Mouse (Mus musculus) midbrain, embryonic 16.5 days (tissue): ENCODE measurements around the gene Dscaml1. TPM values are rescaled to one million over a fixed set of nuclear protein-coding genes. Genes with fewer than 3 reads are reported as not detected.
A peak's percentile ranks its signal among the peaks of the same experiment; 100 is the strongest.

ENCODE experiments used
- ATAC-seq: fragments of 200-750 bp; cut with Nextera tagmentation; 2 replicates; pipeline ENCODE4 v1.8.0; 2017; ENCODE audit warnings: moderate TSS enrichment
- H3K27ac ChIP-seq: fragments of 300-500 bp; sonication (generic); 2 replicates; pipeline ENCODE4 v1.5.1; 2014; ENCODE audit warnings: mild to moderate bottlenecking, low read length, mixed read lengths
- H3K27me3 ChIP-seq: fragments of 300-500 bp; sonication (generic); 2 replicates; pipeline ENCODE4 v1.6.1; 2014; ENCODE audit warnings: low read depth, low read length, mixed read lengths; ENCODE audit not compliant: control insufficient read depth, insufficient read depth
- H3K36me3 ChIP-seq: fragments of 300-500 bp; sonication (generic); 2 replicates; pipeline ENCODE4 v1.6.1; 2014; ENCODE audit warnings: mild to moderate bottlenecking, low read length, moderate library complexity, mixed read lengths; ENCODE audit not compliant: control insufficient read depth, insufficient read depth
- H3K4me1 ChIP-seq: fragments of 300-500 bp; sonication (generic); 2 replicates; pipeline ENCODE4 v1.6.1; 2014; ENCODE audit warnings: mild to moderate bottlenecking, low read length, mixed read lengths; ENCODE audit not compliant: control insufficient read depth, insufficient read depth
- H3K4me2 ChIP-seq: fragments of 300-500 bp; sonication (generic); 2 replicates; pipeline ENCODE4 v1.6.1; 2014; ENCODE audit warnings: mild to moderate bottlenecking, low read length, mixed read lengths
- H3K4me3 ChIP-seq: fragments of 300-500 bp; sonication (generic); 2 replicates; pipeline ENCODE4 v1.5.1; 2014; ENCODE audit warnings: low read depth, mild to moderate bottlenecking, low read length, moderate library complexity, mixed read lengths
- H3K9ac ChIP-seq: fragments of 300-500 bp; sonication (generic); 2 replicates; pipeline ENCODE4 v1.6.1; 2014; ENCODE audit warnings: low read depth, low read length, mixed read lengths
- H3K9me3 ChIP-seq: fragments of 300-500 bp; sonication (generic); replicated peaks from 2 replicates; pipeline ENCODE4 v1.6.1; 2014; ENCODE audit warnings: mild to moderate bottlenecking, low read length, mixed read lengths; ENCODE audit not compliant: control insufficient read depth, poor library complexity, severe bottlenecking
- WGBS: fragments of 180-500 bp; shearing (Covaris S2); extraction: QIAGEN DNeasy Blood & Tissue Kit; methylation state at CpG from one replicate; pipeline ENCODE4 v1.1.7; 2014; 5-methylcytosine and 5-hydroxymethylcytosine counted together
- polyA plus RNA-seq: library from polyadenylated mRNA; unstranded; fragments of >200 nt; fragmentation: Nextera tagmentation; extraction: Ambion mirVana; gene quantifications from 2 replicates; pipeline ENCODE4 v1.2.1, GENCODE M21; 2015

Gene Dscaml1
- polyA plus RNA-seq, 1 experiment from 2014 or later = 20.6 TPM

- H3K4me1 ChIP-seq = peaks cover 37% of the 10 kb centered on the region
- peak; percentile 23; the same call in 1 of the 2 replicates for ATAC-seq
- peak overlapping the region; percentile 90 for H3K27ac ChIP-seq
- peak overlapping the region; percentile 77 for H3K4me3 ChIP-seq
- no peaks in the 10 kb centered on the region for H3K9me3 ChIP-seq
- peak overlapping the region; percentile 90 for H3K4me2 ChIP-seq
- no peaks in the 10 kb centered on the region for H3K36me3 ChIP-seq
- WGBS = 33% methylated on average over 12 of the region's 12 CpGs
- peak overlapping the region; percentile 87 for H3K9ac ChIP-seq
- H3K27me3 ChIP-seq = peaks cover 4% of the 10 kb centered on the region; the same call in 1 of the 2 replicates
These were observed 6.2 kb downstream of the Dscaml1 start for GRCm38 (mm10) chr9:45432639-45433038.

GRCm38 (mm10) chr9:45433119-45433518, 6.7 kb downstream of the Dscaml1 start:
- peak overlapping the region; percentile 90 for H3K27ac ChIP-seq
- peak overlapping the region; percentile 77 for H3K4me3 ChIP-seq
- peak overlapping the region; percentile 90 for H3K4me2 ChIP-seq
- ATAC-seq = no peak
- H3K4me1 ChIP-seq = peaks cover 37% of the 10 kb centered on the region
- peak overlapping the region; percentile 56 for H3K9ac ChIP-seq
- 41% methylated on average over 9 of the region's 9 CpGs for WGBS
- no peaks in the 10 kb centered on the region for H3K36me3 ChIP-seq
- no peaks in the 10 kb centered on the region for H3K9me3 ChIP-seq
- 0 out of 2 replicates have a peak, but pooled peaks cover 4% of the 10 kb centered on the region for H3K27me3 ChIP-seq

DNA sequence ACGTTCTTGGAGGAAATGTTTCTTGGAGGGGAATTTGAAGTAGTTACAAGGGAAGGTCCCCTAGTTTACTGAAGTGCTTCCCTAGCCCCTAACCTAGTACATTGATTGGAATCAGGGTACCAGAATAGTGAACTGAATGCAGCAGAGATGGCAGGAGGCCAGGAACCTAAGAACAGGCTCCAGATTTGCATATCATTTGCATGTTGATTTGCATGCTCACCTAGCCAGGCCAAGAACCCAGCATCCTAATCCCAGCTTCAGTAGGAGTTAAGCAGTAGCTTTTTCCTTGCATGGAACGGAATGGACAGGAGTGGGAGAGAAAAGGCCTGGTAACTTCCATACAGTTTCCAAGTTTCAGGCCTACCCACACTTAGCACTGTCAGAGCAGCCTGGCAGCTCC, 7.7 kb downstream of the Dscaml1 start:
- H3K27me3 ChIP-seq = 0 out of 2 replicates have a peak, but pooled peaks cover 3% of the 10 kb centered on the region
- H3K9me3 ChIP-seq = no peaks in the 10 kb centered on the region
- no peaks in the 10 kb centered on the region for H3K36me3 ChIP-seq
- ATAC-seq = no peak
- WGBS = 56% methylated on average over 2 of the region's 2 CpGs
- peak overlapping the region; percentile 90 for H3K27ac ChIP-seq
- peak overlapping the region; percentile 90 for H3K4me2 ChIP-seq
- H3K9ac ChIP-seq = peak overlapping the region; percentile 56; the same call in 1 of the 2 replicates
- H3K4me3 ChIP-seq = no peak overlapping the region
- H3K4me1 ChIP-seq = peaks cover 39% of the 10 kb centered on the region

- peaks cover 37% of the 10 kb centered on the region for H3K4me1 ChIP-seq
These were observed 12.6 kb downstream of the Dscaml1 start for GRCm38 (mm10) chr9:45439025-45439424.

DNA sequence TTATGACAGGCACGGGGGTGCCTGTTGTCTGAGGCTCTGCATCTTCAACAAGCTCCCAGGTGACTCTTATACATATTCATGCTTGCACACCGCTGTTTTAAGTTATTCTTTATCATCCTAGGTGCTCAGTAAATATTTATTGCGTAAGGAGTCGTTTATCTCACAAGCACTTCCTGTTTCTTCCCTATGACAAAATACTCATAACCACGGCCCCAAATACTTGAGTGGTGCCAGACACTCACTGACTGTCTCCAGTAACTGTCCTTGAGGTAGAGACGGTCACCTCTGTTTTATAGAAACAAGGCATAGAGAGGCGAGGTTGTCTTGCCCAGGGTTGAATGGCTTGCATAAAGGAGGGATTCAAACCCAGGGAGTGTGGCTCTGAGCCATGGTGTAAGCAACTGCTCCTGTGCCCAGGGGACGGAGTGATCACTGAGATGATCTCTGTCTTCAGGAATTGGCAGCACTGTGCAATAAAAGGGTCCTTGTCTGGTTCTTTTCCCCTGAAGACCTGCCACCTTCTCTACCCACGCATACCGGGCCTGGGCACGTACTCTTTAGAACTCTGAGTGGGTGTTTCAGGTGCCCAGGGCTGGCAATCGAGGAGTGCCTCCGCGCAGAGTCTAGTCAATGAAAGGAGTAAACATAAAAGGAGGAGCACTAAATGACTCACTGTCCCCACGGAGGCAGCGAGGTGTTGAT, 13.8 kb downstream of the Dscaml1 start:
- no peak overlapping the region for H3K9ac ChIP-seq
- peaks cover 30% of the 10 kb centered on the region for H3K4me1 ChIP-seq
- no peaks in the 10 kb centered on the region for H3K27me3 ChIP-seq
- no peak for ATAC-seq
- H3K4me2 ChIP-seq = no peak overlapping the region
- 75% methylated on average over 16 of the region's 16 CpGs for WGBS
- H3K36me3 ChIP-seq = no peaks in the 10 kb centered on the region
- peak overlapping the region; percentile 29; the same call in 1 of the 2 replicates for H3K27ac ChIP-seq
- H3K9me3 ChIP-seq = no peaks in the 10 kb centered on the region
- H3K4me3 ChIP-seq = no peak overlapping the region

More at GRCm38 (mm10) chr9:45439025-45439424, 12.6 kb downstream of the Dscaml1 start:
- no peak for ATAC-seq
- no peaks in the 10 kb centered on the region for H3K36me3 ChIP-seq
- 0 out of 2 replicates have a peak overlapping the region, but pooled peaks have one; percentile 7 for H3K27ac ChIP-seq
- H3K9ac ChIP-seq = no peak overlapping the region
- no peak overlapping the region for H3K4me3 ChIP-seq
- H3K4me2 ChIP-seq = no peak overlapping the region
- 72% methylated on average over 4 of the region's 4 CpGs for WGBS
- H3K9me3 ChIP-seq = no peaks in the 10 kb centered on the region
- H3K27me3 ChIP-seq = no peaks in the 10 kb centered on the region

- Histone ChIP-seq H3K9ac (no peak overlapping the region), H3K4me3 (no peak overlapping the region), H3K36me3 (no peaks in the 10 kb centered on the region), H3K9me3 (no peaks in the 10 kb centered on the region), H3K27me3 (no peaks in the 10 kb centered on the region), H3K27ac (no peak overlapping the region), H3K4me2 (no peak overlapping the region), H3K4me1 (peaks cover 18% of the 10 kb centered on the region)
- no peak for ATAC-seq
- WGBS = 88% methylated on average over 5 of the region's 5 CpGs
These were observed 17.9 kb downstream of the Dscaml1 start for GRCm38 (mm10) chr9:45444251-45444798.

GRCm38 (mm10) chr9:45449658-45450057, 23.2 kb downstream of the Dscaml1 start:
- ATAC-seq = no peak
- Histone ChIP-seq H3K27ac (no peak overlapping the region), H3K4me1 (peaks cover 8% of the 10 kb centered on the region), H3K27me3 (no peaks in the 10 kb centered on the region), H3K4me2 (no peak overlapping the region), H3K9me3 (no peaks in the 10 kb centered on the region), H3K36me3 (0 out of 2 replicates have a peak, but pooled peaks cover 6% of the 10 kb centered on the region), H3K9ac (no peak overlapping the region), H3K4me3 (no peak overlapping the region)
- WGBS = 84% methylated on average over 4 of the region's 4 CpGs

DNA sequence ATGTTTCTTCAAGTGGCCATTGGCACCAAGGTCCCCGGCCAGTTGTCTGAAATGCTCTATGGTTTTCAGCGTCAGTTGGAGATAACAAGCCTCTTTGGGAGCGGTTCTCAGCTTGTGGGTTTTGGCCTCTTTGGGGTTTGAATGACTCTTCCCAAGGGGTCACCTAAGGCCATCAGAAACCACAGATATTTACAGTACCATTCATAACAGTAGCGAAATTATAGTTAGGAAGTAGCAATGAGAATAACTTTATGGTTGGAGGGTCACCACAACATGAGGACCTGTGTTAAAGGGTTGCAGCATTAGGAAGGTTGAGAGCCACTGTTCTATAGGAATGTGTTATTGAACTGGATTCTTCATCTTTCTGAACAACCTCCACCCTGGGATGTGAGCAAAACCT, 24.9 kb downstream of the Dscaml1 start:
- Histone ChIP-seq H3K4me2 (no peak overlapping the region), H3K27me3 (no peaks in the 10 kb centered on the region), H3K36me3 (0 out of 2 replicates have a peak, but pooled peaks cover 6% of the 10 kb centered on the region), H3K4me3 (no peak overlapping the region), H3K4me1 (peaks cover 11% of the 10 kb centered on the region), H3K9me3 (no peaks in the 10 kb centered on the region), H3K9ac (no peak overlapping the region), H3K27ac (no peak overlapping the region)
- no peak for ATAC-seq
- 98% methylated on average over 4 of the region's 4 CpGs for WGBS

DNA sequence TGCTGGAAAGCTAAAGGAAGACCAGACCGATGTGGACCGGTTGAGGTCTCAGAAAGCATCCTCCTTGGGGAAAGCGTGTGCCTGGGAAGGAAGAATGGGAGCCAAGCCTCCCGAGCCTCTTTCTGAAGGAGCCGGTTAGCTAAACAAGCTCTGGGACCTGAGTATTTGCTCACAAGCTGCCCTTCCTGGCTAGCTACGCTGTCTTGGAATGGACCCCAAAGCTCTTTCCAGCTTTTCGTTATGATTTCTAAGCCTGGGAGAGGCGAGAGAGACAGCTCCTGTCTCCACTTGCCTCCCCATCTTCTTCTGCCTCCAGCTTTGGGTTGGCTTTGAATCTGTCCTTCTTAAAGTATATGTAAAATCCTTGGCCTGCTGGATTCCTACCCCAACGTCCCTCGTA, 27.6 kb downstream of the Dscaml1 start:
- Histone ChIP-seq H3K4me2 (no peak overlapping the region), H3K9ac (no peak overlapping the region), H3K27ac (peak overlapping the region; percentile 29; the same call in 1 of the 2 replicates), H3K9me3 (no peaks in the 10 kb centered on the region), H3K4me3 (no peak overlapping the region), H3K4me1 (peaks cover 11% of the 10 kb centered on the region), H3K27me3 (no peaks in the 10 kb centered on the region), H3K36me3 (0 out of 2 replicates have a peak, but pooled peaks cover 6% of the 10 kb centered on the region)
- ATAC-seq = no peak
- 89% methylated on average over 10 of the region's 10 CpGs for WGBS
